18 mouse cellular contexts compared by ENCODE assay signal in the genomic region with DNA sequence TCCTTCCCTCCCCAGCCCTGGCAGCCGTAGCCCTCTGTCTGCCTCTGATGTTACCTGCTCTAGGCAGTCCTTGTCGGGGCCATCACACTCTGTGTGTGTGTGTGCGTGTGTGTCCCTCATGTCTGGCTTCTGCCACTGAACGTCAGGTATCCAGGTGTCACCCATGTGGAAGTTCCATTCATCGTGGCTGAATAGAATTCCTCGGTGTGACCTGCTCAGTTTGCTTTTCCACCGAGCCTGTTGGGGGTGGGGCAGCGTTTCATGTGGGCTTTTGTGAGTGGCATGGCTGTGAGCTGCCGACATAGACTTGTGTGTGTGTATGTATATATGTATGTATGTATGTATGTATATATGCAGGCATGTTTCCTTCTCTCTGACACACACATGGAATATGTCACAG. TPM values are rescaled to one million over a fixed set of nuclear protein-coding genes. Genes with fewer than 3 reads are reported as not detected.
DNase-seq lines count a peak whose midpoint lies in the region; ATAC-seq and TF ChIP-seq lines count a peak whose summit lies in the region.
"Had no signal": no experiment of that assay in that cellular context is flagged by ENCODE, and none has a peak within 500 bp of the region (broad histone marks: within the 10 kb centered on the region; RNA-seq: fewer than 3 reads in every experiment).

No protein-coding gene starts in this region.

- no peak for DNase-seq in heart, postnatal 36 days
- no peak for DNase-seq in lung, postnatal 0 days (ENCODE audit: low spot score)
- DNase-seq in lung, postnatal 14 days: no peak
- DNase-seq in spleen, adult 12 weeks (ENCODE audit: low spot score): no peak
- DNase-seq in frontal cortex, postnatal 36 days (ENCODE audit: low spot score in 2 of 2): no peak
- DNase-seq: adrenal gland, postnatal 25 days; B cell, adult 2 months; cerebellum, adult 11 months; embryo, embryonic 11 days; kidney, adult 9 months; liver; lung, postnatal 10 days; right cerebral cortex, postnatal 4 days had no signal

- ATAC-seq in heart, embryonic 16.5 days (replicated peaks; ENCODE audit: extremely low read depth, insufficient read depth, low FRiP score): no peak
- ATAC-seq in lung, postnatal 0 days: no peak
- ATAC-seq in embryonic facial prominence, embryonic 15.5 days (ENCODE audit: insufficient number of reproducible peaks, low FRiP score, low TSS enrichment, low read depth): no peak
- ATAC-seq in stomach, embryonic 15.5 days (ENCODE audit: insufficient read depth, low FRiP score, low read depth): no peak

- no peak for TF ChIP-seq CTCF in lung, postnatal 0 days (IDR thresholded peaks at IDR 0.05)

- WGBS in heart, embryonic 16.5 days: 80% methylated on average over 9 of the region's 9 CpGs
- WGBS in lung, postnatal 0 days: 54% methylated on average over 9 of the region's 9 CpGs
- 61% methylated on average over 9 of the region's 9 CpGs for WGBS in embryonic facial prominence, embryonic 15.5 days
- 53% methylated on average over 9 of the region's 9 CpGs for WGBS in stomach, embryonic 15.5 days

- no peaks in the 10 kb centered on the region; the same call in 1 of the 2 replicates for H3K27me3 ChIP-seq in heart, embryonic 16.5 days (ENCODE audit: control insufficient read depth, insufficient read depth, low read length)
- H3K27me3 ChIP-seq in lung, postnatal 0 days (replicated peaks; ENCODE audit: insufficient read depth, low read length): no peaks in the 10 kb centered on the region
- H3K27me3 ChIP-seq in embryonic facial prominence, embryonic 15.5 days: no peaks in the 10 kb centered on the region
- H3K27me3 ChIP-seq in stomach, embryonic 15.5 days (replicated peaks): no peaks in the 10 kb centered on the region

- 0 out of 2 replicates have a peak overlapping the region, but pooled peaks have one; percentile 10 for H3K4me2 ChIP-seq in heart, embryonic 16.5 days (ENCODE audit: low read depth, low read length)
- H3K4me2 ChIP-seq in lung, postnatal 0 days (replicated peaks; ENCODE audit: low read depth, low read length): no peak overlapping the region
- H3K4me2 ChIP-seq in embryonic facial prominence, embryonic 15.5 days (replicated peaks): no peak overlapping the region
- no peak overlapping the region for H3K4me2 ChIP-seq in stomach, embryonic 15.5 days

- no peak overlapping the region for H3K9ac ChIP-seq in heart, embryonic 16.5 days (ENCODE audit: low read length)
- no peak overlapping the region for H3K9ac ChIP-seq in lung, postnatal 0 days (replicated peaks; ENCODE audit: low read depth)
- no peak overlapping the region for H3K9ac ChIP-seq in embryonic facial prominence, embryonic 15.5 days
- no peak overlapping the region for H3K9ac ChIP-seq in stomach, embryonic 15.5 days

- H3K36me3 ChIP-seq in heart, embryonic 16.5 days (ENCODE audit: control insufficient read depth, insufficient read depth): no peaks in the 10 kb centered on the region
- H3K36me3 ChIP-seq in lung, postnatal 0 days (ENCODE audit: insufficient read depth, low read length): no peaks in the 10 kb centered on the region
- H3K36me3 ChIP-seq in embryonic facial prominence, embryonic 15.5 days: no peaks in the 10 kb centered on the region
- no peaks in the 10 kb centered on the region for H3K36me3 ChIP-seq in stomach, embryonic 15.5 days
- H3K36me3 ChIP-seq: G1E had no signal

- H3K4me1 ChIP-seq in heart, embryonic 16.5 days (ENCODE audit: control insufficient read depth, insufficient read depth, low read length): peaks cover 67% of the 10 kb centered on the region
- H3K4me1 ChIP-seq in lung, postnatal 0 days (ENCODE audit: insufficient read depth, low read depth, low read length): peaks cover 29% of the 10 kb centered on the region
- H3K4me1 ChIP-seq in embryonic facial prominence, embryonic 15.5 days: peaks cover 89% of the 10 kb centered on the region
- H3K4me1 ChIP-seq in stomach, embryonic 15.5 days: peaks cover 75% of the 10 kb centered on the region

- H3K9me3 ChIP-seq in heart, embryonic 16.5 days (replicated peaks; ENCODE audit: control insufficient read depth, low read length): no peaks in the 10 kb centered on the region
- no peaks in the 10 kb centered on the region for H3K9me3 ChIP-seq in lung, postnatal 0 days (ENCODE audit: low read length)
- H3K9me3 ChIP-seq in embryonic facial prominence, embryonic 15.5 days (replicated peaks): no peaks in the 10 kb centered on the region
- no peaks in the 10 kb centered on the region for H3K9me3 ChIP-seq in stomach, embryonic 15.5 days
- H3K9me3 ChIP-seq: G1E had no signal

- peak overlapping the region; percentile 69 for H3K27ac ChIP-seq in heart, embryonic 16.5 days (ENCODE audit: low read length)
- peak overlapping the region; percentile 47; the same call in 1 of the 2 replicates for H3K27ac ChIP-seq in lung, postnatal 0 days (ENCODE audit: low read length)
- 0 out of 2 replicates have a peak overlapping the region, but pooled peaks have one; percentile 58 for H3K27ac ChIP-seq in embryonic facial prominence, embryonic 15.5 days (replicated peaks)
- H3K27ac ChIP-seq in stomach, embryonic 15.5 days: peak overlapping the region; percentile 83; the same call in 1 of the 2 replicates
- H3K27ac ChIP-seq: gastrocnemius, adult 2 months had no signal

- no peak for TF ChIP-seq EP300 in lung, postnatal 0 days (IDR thresholded peaks at IDR 0.05)

- intact Hi-C loops in heart, postnatal 36 days (cut with DNase I): no loop called here

- H3K4me3 ChIP-seq in heart, embryonic 16.5 days (ENCODE audit: low read length): no peak overlapping the region
- H3K4me3 ChIP-seq in lung, postnatal 0 days (ENCODE audit: low read depth, low read length): no peak overlapping the region
- no peak overlapping the region for H3K4me3 ChIP-seq in embryonic facial prominence, embryonic 15.5 days (replicated peaks)
- H3K4me3 ChIP-seq in stomach, embryonic 15.5 days (replicated peaks): no peak overlapping the region
- H3K4me3 ChIP-seq: gastrocnemius, adult 2 months had no signal

RNA-seq across cellular contexts. Expression of gene Gse1, which starts 57.6 kb away (rescaled TPM):
- polyA plus RNA-seq in heart, embryonic 16.5 days (2015; fragmentation: Nextera tagmentation; extraction: Ambion mirVana): 7.7 and 9.7 TPM in 2 replicates
- total RNA-seq in heart, postnatal 36 days (2021): 10 to 100 TPM; 21.2 to 26.6 TPM
- 9.5 and 9.9 TPM in 2 replicates for polyA plus RNA-seq in lung, postnatal 0 days (2015; fragmentation: Nextera tagmentation; extraction: Ambion mirVana)
- polyA plus RNA-seq in embryonic facial prominence, embryonic 15.5 days (2015; fragmentation: Nextera tagmentation; extraction: Ambion mirVana): 11.1 and 12.0 TPM in 2 replicates
- 9.6 and 10.8 TPM in 2 replicates for polyA plus RNA-seq in stomach, embryonic 15.5 days (2015; fragmentation: Nextera tagmentation; extraction: Ambion mirVana)
